Mouse (Mus musculus) CH12.LX (cell line): ENCODE results near the gene Casz1.

Experiments used
- CTCF ChIP-seq, 2 experiments: IDR thresholded peaks in 1 of 2; conservative IDR thresholded peaks in 1 of 2; 2 replicates each; pipeline ENCODE4 v1.5.1; 2011 to 2012; ENCODE audit warnings: low read depth in 2 of 2, low read length in 2 of 2, improper control_type of control experiment in 1 of 2, inconsistent platforms in 1 of 2, mild to moderate bottlenecking in 1 of 2, moderate library complexity in 1 of 2
- KAT2A ChIP-seq: IDR thresholded peaks from 2 replicates; pipeline ENCODE4 v1.6.1; 2012; ENCODE audit warnings: low read length, improper control_type of control experiment, inconsistent platforms; ENCODE audit not compliant: insufficient replicate concordance
- POLR2A ChIP-seq: IDR thresholded peaks from 2 replicates; pipeline ENCODE4 v1.6.1; 2011; ENCODE audit warnings: low read depth, mild to moderate bottlenecking, improper control_type of control experiment, low read length

- TF ChIP-seq CTCF (conservative IDR thresholded peaks at IDR 0.05 in 1 of 2, IDR thresholded peaks at IDR 0.05 in 1 of 2; ENCODE audit: low read depth in 2 of 2, low read length in 2 of 2) (no peak), POLR2A (no peak), KAT2A (no peak)
Observed at GRCm38 (mm10) chr4:148795038-148795437, 9.2 kb upstream of the Casz1 start.
